Mouse (Mus musculus) olfactory bulb, adult 2 months (tissue): ENCODE measurements around the gene Plekhm1.

Experiments used
- CTCF ChIP-seq: fragments of 200-500 bp; IDR thresholded peaks from 2 replicates; pipeline ENCODE4 v1.5.1; 2012; ENCODE audit warnings: low read depth, mild to moderate bottlenecking, low read length, moderate library complexity; ENCODE audit not compliant: insufficient read depth
- POLR2A ChIP-seq: fragments of 200-500 bp; IDR thresholded peaks from 2 replicates; pipeline ENCODE4 v1.6.1; 2012; ENCODE audit warnings: mild to moderate bottlenecking, low read depth, low read length, moderate library complexity; ENCODE audit not compliant: insufficient read depth

DNA sequence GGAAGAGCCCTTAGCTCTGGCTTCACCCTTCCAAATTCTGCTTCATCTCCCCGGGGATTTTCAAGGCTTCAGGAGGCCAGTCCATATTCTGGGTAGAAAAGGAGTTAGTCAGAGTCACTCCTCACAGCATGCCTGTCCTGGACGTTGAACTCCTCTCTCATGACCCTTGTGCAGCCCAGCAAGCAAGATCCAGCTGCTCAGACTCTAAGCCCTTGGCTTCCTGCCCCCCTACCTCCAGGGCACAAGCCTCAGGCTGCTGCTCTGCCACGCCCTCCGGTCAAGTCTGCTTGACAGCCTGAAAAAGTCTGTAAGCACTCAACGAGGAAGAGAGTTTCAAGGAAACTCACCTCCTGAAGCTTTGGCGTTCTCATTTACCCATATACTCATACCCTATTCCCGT, 5.9 kb downstream of the Plekhm1 start:
- TF ChIP-seq POLR2A, result no peak
- no peak for TF ChIP-seq CTCF
